Mouse (Mus musculus) G1E-ER4 (cell line): ENCODE results near the gene Ncor1. TPM values are rescaled to one million over a fixed set of nuclear protein-coding genes. Genes with fewer than 3 reads are reported as not detected.

Experiments used
- GATA1 ChIP-seq: IDR thresholded peaks from one replicate; pipeline ENCODE4 v1.8.0; 2012; ENCODE audit warnings: low read length, inconsistent platforms
- polyA plus RNA-seq: library from polyadenylated mRNA; stranded (reverse); fragments of >175 nt; gene quantifications from 2 replicates; pipeline ENCODE4 v1.2.3, GENCODE M21; 2012

The Ncor1 gene
- polyA plus RNA-seq, 1 experiment = 120 TPM

- no peak for TF ChIP-seq GATA1
These were observed 149.0 kb downstream of the Ncor1 start for GRCm38 (mm10) chr11:62309296-62309695.

GRCm38 (mm10) chr11:62305866-62306265 lies 152.5 kb downstream of the Ncor1 start:
- TF ChIP-seq GATA1 = no peak

- TF ChIP-seq GATA1 = no peak
These were observed 159.5 kb downstream of the Ncor1 start for GRCm38 (mm10) chr11:62298883-62299282.

GRCm38 (mm10) chr11:62294121-62294520 lies 164.2 kb downstream of the Ncor1 start:
- TF ChIP-seq GATA1 = no peak

GRCm38 (mm10) chr11:62287700-62288099 lies 170.6 kb downstream of the Ncor1 start:
- no peak for TF ChIP-seq GATA1

- no peak for TF ChIP-seq GATA1
These were observed 173.3 kb downstream of the Ncor1 start for GRCm38 (mm10) chr11:62285020-62285419.

GRCm38 (mm10) chr11:62281601-62281997 lies 176.7 kb downstream of the Ncor1 start:
- no peak for TF ChIP-seq GATA1

- no peak for TF ChIP-seq GATA1
These were observed 177.4 kb downstream of the Ncor1 start, which contains the start of the genes Zswim7 and Ttc19 for GRCm38 (mm10) chr11:62280675-62281600. Gene Zswim7 (minus strand): TSS chr11:62281375. Gene Ttc19 (plus strand): TSS chr11:62281473.

- TF ChIP-seq GATA1 = no peak
These were observed 180.3 kb downstream of the Ncor1 start for GRCm38 (mm10) chr11:62278027-62278426.

GRCm38 (mm10) chr11:62277086-62277485 lies 181.3 kb downstream of the Ncor1 start:
- TF ChIP-seq GATA1 = no peak

- no peak for TF ChIP-seq GATA1
These were observed 187.5 kb downstream of the Ncor1 start for GRCm38 (mm10) chr11:62270851-62271250.

GRCm38 (mm10) chr11:62269097-62269496 lies 189.2 kb downstream of the Ncor1 start:
- no peak for TF ChIP-seq GATA1

- TF ChIP-seq GATA1 = no peak
These were observed 190.0 kb downstream of the Ncor1 start for GRCm38 (mm10) chr11:62268381-62268780.

- no peak for TF ChIP-seq GATA1
These were observed 191.7 kb downstream of the Ncor1 start for GRCm38 (mm10) chr11:62266466-62267214.

Other genes with a start within 250 kb of the Ncor1 start
- 0.06 TPM in 1 of 2 replicates, not detected in the other for gene Adora2b, start 209.6 kb downstream of the Ncor1 start, polyA plus RNA-seq
- gene Zswim7, start 177.2 kb downstream of the Ncor1 start, polyA plus RNA-seq = 4.5 and 10.0 TPM in 2 replicates
- gene Ttc19, start 177.1 kb downstream of the Ncor1 start, polyA plus RNA-seq = 4.3 and 5.2 TPM in 2 replicates
- 3.8 and 4.6 TPM in 2 replicates for gene Pigl, start 81 bp downstream of the Ncor1 start, polyA plus RNA-seq
- 178 and 209 TPM in 2 replicates for gene Cenpv, start 80.7 kb upstream of the Ncor1 start, polyA plus RNA-seq
- gene Ubb, start 92.6 kb upstream of the Ncor1 start, polyA plus RNA-seq = 1,001 and 2,468 TPM in 2 replicates
- 1.8 and 3.8 TPM in 2 replicates for gene Trpv2, start 115.9 kb upstream of the Ncor1 start, polyA plus RNA-seq
- gene Lrrc75a, start 190.0 kb upstream of the Ncor1 start, polyA plus RNA-seq = not detected in 2 replicates
- gene Mmgt2, start 190.1 kb upstream of the Ncor1 start, polyA plus RNA-seq = 0.66 and 0.85 TPM in 2 replicates